Mouse (Mus musculus) gastrocnemius, postnatal 36 days (tissue): ENCODE results near the gene Slc9a5. TPM values are rescaled to one million over a fixed set of nuclear protein-coding genes. Genes with fewer than 3 reads are reported as not detected.
A peak's percentile ranks its signal among the peaks of the same experiment; 100 is the strongest.

ENCODE experiments used
- DNase-seq, 2 experiments: peaks; one replicate each; pipeline ENCODE4 v3.0.0; 2022
- intact Hi-C: fragments of 180-260 bp; cut with DNase I; formaldehyde crosslinking; loops from one replicate; pipeline ENCODE4 v1.15.1; 2025
- total RNA-seq, 2 experiments: library from RNA; stranded (reverse); gene quantifications; 2 replicates each; pipeline ENCODE4 v1.2.3; 2021

The Slc9a5 gene
- total RNA-seq, 2 experiments from 2014 or later: 0.59 to 0.91 TPM

DNA sequence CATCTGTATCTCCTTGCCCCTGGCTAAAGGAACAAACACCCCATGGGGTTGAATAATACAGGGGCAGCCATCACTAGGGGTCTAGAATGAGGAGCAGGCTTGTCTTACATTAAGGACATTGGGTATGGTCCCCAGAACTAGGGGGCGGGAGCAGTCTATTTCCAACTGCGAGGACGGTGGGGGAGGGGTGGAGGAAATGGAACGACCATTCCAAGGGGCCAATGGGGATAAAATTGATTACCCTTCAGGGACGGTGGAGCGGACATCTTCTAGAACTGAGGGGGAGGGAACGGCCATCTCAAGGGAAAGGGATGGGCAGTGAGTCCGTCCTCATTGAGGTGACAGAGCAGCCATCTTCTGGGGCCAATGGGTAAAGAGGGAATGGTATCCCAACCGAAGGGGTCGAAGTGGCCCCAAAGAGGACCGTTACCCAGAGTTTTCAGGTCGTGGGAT, 23.0 kb upstream of the Slc9a5 start:
- DNase-seq: no peak
- intact Hi-C loops: no loop called here

DNA sequence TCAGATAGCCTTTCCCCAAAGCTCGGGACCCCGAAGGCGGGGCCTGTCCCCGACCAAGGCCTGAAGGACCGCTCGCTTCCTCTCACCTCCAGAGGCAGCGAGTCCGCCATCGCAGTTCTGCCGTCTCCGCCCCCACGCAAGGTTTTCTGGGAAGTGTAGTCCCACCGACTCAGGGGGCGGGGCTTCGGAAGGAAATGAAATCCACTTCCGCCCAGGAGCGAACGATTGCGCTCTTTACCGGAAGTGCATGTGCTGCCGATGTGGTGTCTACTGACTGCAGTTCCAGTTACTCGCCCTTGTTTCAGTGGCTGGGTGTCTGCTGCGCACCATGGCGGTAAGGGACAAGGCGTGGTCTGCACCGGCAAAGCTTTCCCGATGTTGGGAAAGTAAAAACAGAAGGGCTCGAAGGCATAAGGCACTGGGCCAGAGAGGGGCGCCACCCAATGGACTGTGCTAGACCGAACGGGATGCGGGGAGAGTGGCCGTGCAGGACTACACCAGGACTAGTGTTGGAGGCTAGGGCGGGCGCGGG, 22.4 kb upstream of the Slc9a5 start, which contains the start of the genes Lrrc29 and Tmem208:
Lrrc29 (minus strand) TSS at position 138 of the 532 bp plus-strand sequence.
Tmem208 (plus strand) TSS at position 214 of the 532 bp plus-strand sequence.
- intact Hi-C loops: no loop called here
- peak; percentile 91 to 95 for DNase-seq

DNA sequence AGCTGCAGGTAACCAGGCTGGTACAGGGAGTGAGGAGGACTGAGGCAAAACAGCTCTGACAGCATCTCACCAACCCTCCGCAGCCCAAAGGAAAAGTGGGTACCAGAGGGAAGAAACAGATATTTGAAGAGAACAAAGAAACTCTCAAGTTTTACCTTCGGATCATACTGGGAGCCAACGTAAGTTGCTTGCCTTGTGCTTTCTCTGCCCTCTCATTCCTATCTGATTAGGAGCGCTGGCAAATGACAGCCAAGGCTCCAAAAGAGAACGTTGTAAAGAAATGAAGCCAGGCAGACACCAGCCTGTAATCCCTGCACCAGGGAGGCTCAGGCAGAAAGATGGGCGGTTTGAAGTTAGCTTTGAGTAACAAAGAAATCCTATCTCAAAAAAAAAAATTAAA, 21.7 kb upstream of the Slc9a5 start:
- no peak for DNase-seq
- intact Hi-C loops: no loop called here

DNA sequence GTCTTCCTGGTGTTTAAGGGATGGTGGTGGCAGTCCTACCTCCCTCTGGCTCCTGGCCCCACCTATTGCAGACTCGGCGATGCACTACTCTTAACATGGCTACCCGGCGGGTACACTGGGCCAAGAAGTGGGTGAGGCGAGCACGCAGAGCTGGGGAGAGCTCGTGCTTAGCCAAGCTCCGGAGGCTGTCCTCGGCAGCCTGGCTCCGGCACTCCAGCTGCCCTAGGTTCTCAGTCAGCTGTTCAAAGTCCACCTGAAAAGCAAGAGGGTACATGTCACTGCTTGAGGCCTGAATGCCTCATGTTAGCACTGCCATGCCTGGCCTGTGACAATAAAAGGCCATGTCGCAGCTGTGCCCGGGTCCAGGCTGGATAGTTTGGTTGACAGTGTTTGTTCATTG, 18.3 kb upstream of the Slc9a5 start:
- intact Hi-C loops: no loop called here
- no peak for DNase-seq

DNA sequence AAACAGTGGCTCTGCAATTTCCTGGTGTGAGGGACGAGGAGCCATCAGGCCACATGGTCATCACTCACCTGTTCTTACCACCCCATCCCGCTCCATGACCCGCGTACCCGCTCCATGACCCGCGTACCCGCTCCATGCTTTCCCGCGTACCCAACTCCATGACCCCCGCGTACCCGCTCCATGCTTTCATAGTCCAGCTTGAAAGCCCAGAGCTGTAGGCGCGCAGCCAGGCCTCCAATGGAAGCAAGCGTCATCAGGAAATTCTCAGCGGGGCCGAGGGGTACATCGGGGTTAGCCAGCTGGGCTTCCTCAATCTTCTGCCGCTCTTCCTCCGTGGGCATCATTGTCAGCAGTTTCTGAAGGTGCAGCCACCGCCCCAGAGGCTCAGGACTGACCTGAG, 17.2 kb upstream of the Slc9a5 start:
- intact Hi-C loops: no loop called here
- no peak for DNase-seq

DNA sequence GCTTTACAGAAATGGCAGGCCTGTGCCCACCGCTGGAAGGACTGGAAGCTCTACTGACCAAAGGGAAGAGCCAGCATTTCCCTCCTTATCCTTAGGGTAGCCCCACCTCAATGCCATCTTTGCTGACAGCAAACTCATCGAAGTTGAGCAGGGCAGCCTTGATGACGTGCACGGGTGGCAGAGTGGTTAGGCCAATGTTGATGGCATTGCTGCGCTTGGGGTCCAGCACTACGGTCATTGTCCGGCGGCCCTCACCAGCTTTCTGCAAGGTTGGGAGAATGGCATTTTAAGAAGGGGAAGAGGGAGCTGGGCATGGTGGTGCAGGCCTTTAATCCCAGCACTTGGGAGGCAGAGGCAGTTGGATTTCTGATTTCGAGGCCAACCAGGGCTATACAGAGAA, 16.7 kb upstream of the Slc9a5 start:
- DNase-seq: no peak

DNA sequence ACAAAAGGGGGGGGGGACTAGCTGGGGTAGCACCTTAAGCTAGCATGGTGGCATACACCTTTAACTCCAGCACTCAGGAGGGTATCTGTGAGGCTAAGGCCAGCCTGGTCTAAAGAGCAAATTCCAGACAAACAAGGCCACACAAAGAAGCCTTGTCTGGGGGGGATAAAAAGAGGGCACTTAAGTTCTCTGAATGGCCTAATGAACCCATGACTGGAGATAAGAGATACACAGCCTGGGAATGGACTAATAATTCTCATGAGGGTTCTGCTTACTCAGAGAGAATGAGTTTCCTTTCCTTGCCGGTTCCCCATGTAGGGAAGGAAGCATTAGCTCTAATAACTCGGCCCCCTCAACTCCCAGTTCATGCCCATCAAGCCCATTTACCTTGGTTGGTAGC, 16.1 kb upstream of the Slc9a5 start:
- DNase-seq: no peak
- intact Hi-C loops: no loop called here

More for the DNA sequence above, 16.7 kb upstream of the Slc9a5 start:
- intact Hi-C loops: no loop called here

DNA sequence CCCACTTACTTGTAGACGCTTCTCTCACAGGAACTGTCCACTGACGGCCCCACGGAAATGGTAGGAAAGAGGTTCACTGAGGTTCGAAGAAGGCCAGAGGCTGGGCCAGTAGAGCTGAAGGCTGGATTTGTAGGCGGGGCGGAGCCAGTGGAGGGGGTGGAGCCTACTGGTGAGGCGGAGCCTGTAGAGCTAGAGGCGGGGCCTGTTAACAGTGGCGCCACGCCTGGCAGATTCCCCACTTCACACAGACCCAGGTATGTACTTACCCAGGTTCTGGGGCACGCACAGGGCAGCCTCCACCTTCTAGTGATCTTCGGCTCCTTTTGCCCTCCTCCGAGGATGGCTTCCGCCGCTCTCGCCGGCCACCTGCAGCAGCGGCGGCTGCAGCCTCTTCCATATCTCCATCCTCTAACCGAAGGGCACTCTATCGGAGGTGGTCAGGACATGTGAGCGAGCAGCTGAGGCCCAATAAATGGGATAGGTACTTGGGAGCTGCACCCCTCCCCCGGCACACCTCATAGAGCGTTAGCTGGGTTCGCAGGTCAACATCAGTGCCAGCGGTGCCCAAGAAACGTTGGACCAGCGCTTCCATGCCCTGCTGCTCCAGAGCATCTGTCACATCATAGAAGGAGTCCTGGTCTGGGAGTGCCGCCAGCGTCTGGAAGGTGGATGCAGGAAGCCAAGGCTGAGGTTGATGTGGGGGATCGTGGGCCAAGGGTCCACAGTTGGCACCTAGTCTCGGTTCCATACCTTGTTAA, 12.1 kb upstream of the Slc9a5 start:
- no peak for DNase-seq
- intact Hi-C loops: no loop called here

DNA sequence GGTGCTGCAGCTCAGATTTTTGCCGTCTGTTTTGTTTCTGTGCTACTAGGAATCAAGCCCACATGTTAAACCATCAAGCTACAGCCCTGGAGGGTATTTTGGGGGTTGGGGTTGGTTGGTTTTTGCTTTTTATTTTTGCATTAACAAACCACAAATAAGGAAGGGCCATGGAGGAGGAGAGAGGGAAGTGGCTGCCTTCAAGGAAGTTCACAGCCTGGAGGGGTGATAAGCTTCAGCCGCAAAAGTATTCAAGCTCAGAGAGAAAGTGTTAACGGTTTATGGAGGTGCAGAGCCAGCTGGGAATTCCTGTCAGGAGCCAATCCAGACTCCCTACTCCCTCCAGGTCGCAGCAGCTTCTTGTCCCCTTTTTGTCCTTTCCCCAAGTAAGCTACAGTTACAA, 9.7 kb upstream of the Slc9a5 start:
- intact Hi-C loops: no loop called here
- no peak for DNase-seq

DNA sequence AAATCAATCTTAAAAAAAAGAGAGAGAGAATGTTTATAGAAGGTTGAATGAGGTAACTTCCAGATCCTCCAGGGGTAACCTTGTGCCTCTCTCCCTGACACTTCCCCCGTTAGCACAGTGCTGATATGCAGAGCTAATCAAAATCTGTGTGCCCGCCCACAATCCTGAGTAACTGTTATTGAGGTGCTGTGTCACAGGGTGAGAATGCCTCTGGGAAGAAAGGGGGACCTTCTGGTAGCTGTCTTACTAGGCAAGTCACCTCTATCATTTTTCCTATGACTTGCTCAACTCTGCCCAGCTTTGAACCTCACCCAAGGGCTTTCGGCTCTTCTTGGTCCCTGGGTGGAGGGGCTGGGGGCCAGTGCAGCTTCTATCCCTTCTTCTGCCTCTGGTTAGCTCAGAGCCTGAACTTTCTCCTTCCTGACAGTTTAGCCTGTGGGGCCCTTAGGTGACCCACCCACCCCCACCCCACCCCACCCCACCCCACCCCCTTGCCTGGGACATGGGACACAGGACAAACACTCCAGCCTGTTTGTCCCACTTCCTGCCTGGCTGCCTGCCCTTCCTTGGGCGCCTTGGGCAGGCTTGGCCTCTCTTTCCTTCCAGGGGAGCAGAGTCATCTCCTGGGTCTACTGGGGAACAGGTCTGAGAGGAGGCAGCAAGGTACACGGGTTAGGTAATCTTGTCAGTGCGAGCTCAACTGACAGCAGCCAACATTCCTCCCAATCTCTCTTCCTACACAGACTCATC, 8.6 kb upstream of the Slc9a5 start:
- DNase-seq: peak in 1 of 2 experiments; percentile 47
- intact Hi-C loops: no loop called here

DNA sequence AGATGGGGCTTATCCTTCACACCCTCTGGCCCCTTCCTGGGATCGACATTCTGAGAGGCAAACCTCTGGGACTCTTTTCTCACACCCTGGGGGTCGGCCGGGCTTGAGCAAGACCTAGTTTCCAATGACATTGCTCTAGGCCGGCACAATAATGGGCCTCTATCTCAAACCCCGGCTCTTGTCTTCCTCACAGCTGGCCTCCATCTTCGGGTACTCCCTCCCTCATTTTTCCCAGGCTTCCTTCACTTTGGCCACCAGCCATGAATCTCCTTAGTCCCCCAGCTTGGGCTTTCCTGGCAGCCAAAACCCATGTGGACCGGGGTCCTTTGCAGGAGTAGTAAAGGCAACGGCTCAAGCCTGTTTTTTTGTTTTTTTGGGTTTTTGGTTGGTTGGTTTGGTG, 7.2 kb upstream of the Slc9a5 start:
- intact Hi-C loops: no loop called here
- no peak for DNase-seq

DNA sequence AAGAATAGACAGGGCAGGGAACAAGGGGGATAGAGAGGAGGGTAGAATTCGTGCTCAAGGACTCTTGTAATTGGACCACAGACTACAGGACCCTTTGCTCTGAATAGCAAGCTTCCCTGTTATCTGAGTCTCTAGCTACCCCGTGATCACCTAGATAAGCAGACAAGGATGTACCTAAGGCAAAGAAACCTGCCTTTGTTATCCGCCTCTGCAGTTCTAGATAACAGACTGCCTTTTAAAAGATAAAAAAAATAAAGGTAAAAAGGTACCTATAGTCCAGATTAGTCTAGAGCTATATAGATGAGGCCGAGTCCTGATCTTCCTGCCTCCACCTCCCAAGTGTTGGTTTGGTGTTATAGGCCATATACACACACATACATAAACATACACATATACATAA, 5.9 kb upstream of the Slc9a5 start:
- DNase-seq: no peak
- intact Hi-C loops: no loop called here

DNA sequence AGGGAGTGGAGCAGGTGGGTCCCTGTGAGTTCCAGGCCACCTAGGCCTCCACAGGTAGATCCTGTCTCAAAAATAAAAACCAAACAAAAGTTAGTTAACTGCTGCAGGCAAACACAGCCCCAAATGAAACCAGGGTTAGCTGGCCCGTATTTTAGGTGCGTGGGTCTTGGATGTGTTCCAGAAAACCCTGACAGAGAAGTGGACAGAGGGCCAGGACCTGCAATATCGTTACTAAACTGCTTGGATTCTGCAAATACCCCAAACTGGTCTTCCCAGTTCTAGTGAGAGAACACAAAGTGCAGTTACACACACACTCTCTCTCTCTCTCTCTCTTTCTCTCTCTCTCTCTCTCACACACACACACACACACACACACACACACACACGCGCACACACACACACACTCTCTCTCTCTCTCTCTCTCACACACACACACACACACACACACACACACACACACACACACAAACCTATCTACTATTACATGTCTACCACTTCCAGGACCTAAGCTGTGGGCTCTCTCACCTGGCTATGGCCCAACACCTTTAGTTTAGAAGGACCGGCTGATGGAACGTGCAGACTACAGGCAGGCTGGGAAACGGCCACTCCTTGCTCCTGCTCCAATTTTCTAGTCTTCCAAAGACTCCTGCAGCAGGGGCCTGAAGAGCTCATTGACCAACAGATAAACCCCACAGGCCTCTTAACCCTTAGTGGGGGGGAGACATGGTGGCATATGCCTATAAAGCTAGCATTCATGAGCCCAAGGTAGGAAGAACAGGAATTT, 4.7 kb upstream of the Slc9a5 start:
- intact Hi-C loops: no loop called here
- DNase-seq: no peak

DNA sequence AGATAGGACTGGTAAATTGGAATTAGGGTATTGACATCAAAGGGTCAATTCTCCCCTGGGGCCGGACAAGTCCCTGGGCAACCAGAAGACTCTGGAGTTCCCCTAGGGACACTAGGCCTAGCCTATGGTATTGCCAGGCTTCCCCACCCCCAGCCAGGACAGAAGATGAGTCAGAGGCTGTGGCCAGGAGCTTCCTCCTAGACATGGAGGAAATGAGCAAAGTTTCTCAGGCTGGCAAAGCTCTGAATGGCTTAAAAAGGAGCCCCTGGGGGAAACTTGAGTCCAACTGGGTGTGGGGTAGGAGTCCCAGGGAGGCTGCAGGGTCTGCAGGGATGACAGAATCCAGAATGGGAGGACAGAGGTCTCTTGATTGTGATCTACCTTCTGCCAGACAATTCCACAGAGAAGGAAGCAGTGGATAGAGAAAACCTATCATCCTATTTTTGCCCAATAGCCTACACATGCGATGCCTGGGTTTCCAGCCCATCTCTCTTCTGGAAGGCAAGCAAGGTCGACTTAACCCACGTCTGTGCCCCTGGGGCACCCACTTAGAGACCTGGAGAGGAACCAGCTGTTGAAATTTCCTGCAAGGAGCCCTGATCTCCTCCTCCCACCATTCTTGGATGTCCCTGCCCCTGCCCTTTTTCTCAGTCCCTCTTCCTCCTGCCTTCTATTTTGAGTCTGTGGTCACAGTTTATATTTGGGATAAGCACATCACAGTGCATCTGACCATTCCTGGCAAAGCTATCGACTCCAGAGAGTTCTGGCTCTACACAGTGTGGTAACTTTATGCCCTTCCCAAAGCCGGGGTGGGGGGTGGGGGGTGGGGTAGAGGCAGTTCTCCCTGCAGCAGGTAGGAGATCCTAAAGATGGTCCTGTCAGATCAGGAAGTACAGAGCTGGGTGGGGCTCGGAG, 3.3 kb upstream of the Slc9a5 start:
- no peak for DNase-seq
- intact Hi-C loops: no loop called here

DNA sequence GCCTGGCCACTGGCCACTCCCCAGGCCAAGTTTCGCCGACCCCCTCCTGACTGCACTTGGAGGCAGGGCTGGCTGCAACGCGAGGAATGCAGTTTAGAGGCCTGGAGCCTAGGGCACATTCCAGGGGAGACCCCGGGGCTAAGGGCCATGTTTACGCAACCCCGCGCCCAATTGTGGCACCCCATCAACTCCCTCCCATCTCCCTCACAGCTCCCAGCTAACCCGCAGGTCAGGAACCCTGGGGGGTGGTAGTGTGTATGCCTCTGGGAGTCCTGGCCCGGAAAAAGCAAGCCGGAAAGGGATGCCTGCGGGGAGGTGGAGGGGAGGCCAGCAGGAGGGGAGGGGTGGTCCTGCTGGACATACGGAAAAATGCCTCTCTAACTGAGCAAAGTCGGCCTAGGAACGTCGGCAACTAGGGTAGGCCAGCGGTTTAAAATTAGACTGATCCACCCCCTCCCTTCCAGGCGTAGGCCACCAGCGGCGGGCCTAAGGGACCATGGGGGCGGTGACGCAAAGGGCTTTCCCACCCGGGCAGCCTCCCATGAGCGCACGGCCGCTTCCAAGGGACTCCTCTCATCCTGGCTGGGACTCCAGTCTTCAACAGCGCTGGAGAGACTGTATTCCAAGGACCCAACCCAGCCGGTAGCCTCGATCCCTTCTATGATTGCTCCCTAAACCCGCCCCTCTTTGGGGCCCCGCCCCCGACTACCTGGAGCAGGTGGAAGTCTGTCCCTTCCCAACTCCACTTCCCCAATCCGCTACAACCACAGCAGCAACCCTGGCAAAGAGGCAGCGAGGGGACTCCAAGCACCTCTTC, 1.8 kb upstream of the Slc9a5 start:
- intact Hi-C loops: no loop called here
- DNase-seq: peak; percentile 75 to 76

DNA sequence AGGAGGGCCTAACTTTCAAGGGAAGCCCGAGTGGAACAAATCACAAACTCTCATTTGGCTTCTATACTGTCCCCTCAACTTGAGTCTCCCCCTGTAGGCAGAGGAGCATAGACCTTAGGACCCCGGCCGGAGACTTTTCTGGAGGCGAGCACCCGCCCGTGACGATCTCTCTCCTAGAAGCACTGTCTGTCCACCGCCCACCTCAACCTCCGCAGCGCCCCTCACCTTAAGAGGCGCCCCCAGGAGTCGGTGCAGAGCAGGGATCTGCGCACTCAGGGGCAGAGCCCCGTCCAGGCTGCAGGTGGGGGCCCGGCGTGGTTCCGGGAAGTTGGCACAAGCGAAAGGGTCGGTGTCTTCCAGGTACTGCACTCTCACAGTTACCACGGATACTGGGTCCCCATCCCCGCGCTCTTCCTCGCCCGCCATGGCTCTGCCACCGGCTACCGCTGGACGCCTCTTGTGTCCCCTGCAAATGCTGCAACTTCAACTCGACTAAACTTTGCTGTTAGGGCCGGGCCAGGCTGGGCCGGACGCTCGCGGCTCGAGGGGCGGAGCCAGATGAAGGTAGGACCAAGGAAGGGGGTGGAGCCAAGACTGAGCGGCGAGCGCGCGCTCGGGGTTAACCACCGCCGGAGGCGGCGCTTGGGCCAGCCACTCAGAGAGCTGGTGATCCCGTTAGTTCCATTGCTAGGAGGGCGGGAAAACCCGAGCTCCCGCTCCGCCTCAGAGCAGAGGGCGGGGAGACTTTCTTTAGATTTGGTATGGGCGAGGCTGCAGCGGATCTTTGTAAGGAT, 1.0 kb upstream of the Slc9a5 start, which contains the start of gene Fhod1:
Fhod1 (minus strand) TSS at position 526 of the 794 bp plus-strand sequence.
- intact Hi-C loops: no loop called here

DNA sequence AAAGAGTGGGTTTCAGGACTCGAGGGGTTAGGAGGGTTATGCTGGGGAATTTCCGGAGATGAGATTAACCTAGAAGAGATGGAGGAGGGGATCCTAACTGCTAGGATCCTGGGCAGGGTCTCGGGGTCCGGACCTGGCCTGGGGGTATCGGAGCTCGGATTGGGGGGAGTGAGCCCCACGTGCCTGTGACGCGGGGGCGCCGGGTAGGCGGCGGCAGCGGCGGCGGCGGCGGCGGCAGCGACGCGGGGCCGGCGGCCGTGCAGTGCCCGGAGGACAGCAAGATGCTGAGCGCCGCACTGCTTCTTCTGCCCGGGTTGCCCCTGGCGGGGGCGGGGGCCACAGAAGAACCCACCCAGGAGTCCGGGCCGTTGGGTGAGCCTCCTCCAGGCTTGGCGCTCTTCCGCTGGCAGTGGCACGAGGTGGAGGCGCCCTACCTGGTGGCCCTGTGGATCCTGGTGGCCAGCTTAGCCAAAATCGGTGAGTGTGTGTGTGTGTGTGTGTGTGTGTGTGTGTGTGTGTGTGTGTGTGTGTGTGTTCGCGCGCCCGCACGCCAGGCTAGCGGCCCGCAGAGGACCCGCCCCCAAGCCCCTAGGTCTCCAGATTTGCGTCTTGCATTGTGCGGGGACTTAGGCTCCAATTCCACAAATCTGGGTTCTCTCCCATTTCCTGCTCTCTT, 591 bp downstream of the Slc9a5 start:
- intact Hi-C loops: no loop called here
- DNase-seq: no peak

More for the DNA sequence above, 1.0 kb upstream of the Slc9a5 start, which contains the start of gene Fhod1:
- peak; percentile 83 to 92 for DNase-seq
